In genomic region chr17:23993559-23994428, GRCm38 (mm10) we compare ENCODE assay signal across 9 mouse cellular contexts. TPM values are rescaled to one million over a fixed set of nuclear protein-coding genes. Genes with fewer than 3 reads are reported as not detected.
DNase-seq lines count a peak whose midpoint lies in the region; ATAC-seq and TF ChIP-seq lines count a peak whose summit lies in the region.
"Had no signal": no experiment of that assay in that cellular context is flagged by ENCODE, and none has a peak within 500 bp of the region (broad histone marks: within the 10 kb centered on the region; RNA-seq: fewer than 3 reads in every experiment).

No protein-coding gene starts in this region.

- WGBS in forebrain, embryonic 16.5 days, result 9% methylated on average over 31 of the region's 31 CpGs
- WGBS in lung, adult 2 months, result 14% methylated on average over 31 of the region's 31 CpGs

- 0 out of 2 replicates have a peak, but pooled peaks cover 3% of the 10 kb centered on the region for H3K9me3 ChIP-seq in E14TG2a.4 (ENCODE audit: low read length)
- H3K9me3 ChIP-seq in forebrain, embryonic 16.5 days (ENCODE audit: control insufficient read depth, low read length), result no peaks in the 10 kb centered on the region

- TF ChIP-seq POLR2A in lung, adult 2 months (IDR thresholded peaks at IDR 0.05; ENCODE audit: borderline replicate concordance, extremely low read depth, low read depth, low read length), result no peak

- ATAC-seq in forebrain, embryonic 16.5 days, result peak; percentile 84
- peak; percentile 37; the same call in 1 of the 2 replicates for ATAC-seq in neutrophil, adult 5-6 weeks (ENCODE audit: extremely low read depth, insufficient number of reproducible peaks, low FRiP score, poor library complexity, severe bottlenecking)

- H3K4me2 ChIP-seq in forebrain, embryonic 16.5 days (ENCODE audit: low read length), result peak overlapping the region; percentile 64

- DNase-seq in cerebellum, adult 11 months, result peak; percentile 78
- peak; percentile 82 to 89 for DNase-seq in heart, postnatal 36 days
- DNase-seq in layer of hippocampus, adult 2 months (ENCODE audit: low spot score in 2 of 2), result peak; percentile 91 to 96
- DNase-seq in lung, adult 2 months, result peak; percentile 88
- DNase-seq in testis, postnatal 14 days (ENCODE audit: low spot score), result peak; percentile 85

- H3K36me3 ChIP-seq in E14TG2a.4 (ENCODE audit: insufficient read depth, low read length), result no peaks in the 10 kb centered on the region
- H3K36me3 ChIP-seq in forebrain, embryonic 16.5 days (ENCODE audit: control insufficient read depth, insufficient read depth), result no peaks in the 10 kb centered on the region

- peak overlapping the region; percentile 66 for H3K9ac ChIP-seq in forebrain, embryonic 16.5 days (replicated peaks; ENCODE audit: low read depth, low read length)

- H3K27ac ChIP-seq in forebrain, embryonic 16.5 days (ENCODE audit: low read length), result no peak overlapping the region
- no peak overlapping the region for H3K27ac ChIP-seq in layer of hippocampus, adult 2 months

- peak overlapping the region; percentile 55 for H3K4me3 ChIP-seq in E14TG2a.4 (replicated peaks; ENCODE audit: low read length)
- H3K4me3 ChIP-seq in forebrain, embryonic 16.5 days (replicated peaks; ENCODE audit: low read length), result peak overlapping the region; percentile 37
- H3K4me3 ChIP-seq in layer of hippocampus, adult 2 months, result peak overlapping the region; percentile 36; the same call in 1 of the 2 replicates
- no peak overlapping the region for H3K4me3 ChIP-seq in lung, adult 2 months (replicated peaks; ENCODE audit: extremely low read depth, low read depth, low read length)

- peaks cover 22% of the 10 kb centered on the region for H3K27me3 ChIP-seq in E14TG2a.4 (ENCODE audit: insufficient read depth, low read length)
- no peaks in the 10 kb centered on the region for H3K27me3 ChIP-seq in forebrain, embryonic 16.5 days (replicated peaks; ENCODE audit: control insufficient read depth, insufficient read depth, low read length)

- peaks cover 48% of the 10 kb centered on the region for H3K4me1 ChIP-seq in E14TG2a.4 (replicated peaks; ENCODE audit: low read depth, low read length)
- peaks cover 6% of the 10 kb centered on the region for H3K4me1 ChIP-seq in forebrain, embryonic 16.5 days (replicated peaks; ENCODE audit: control insufficient read depth, insufficient read depth, low read length)
- H3K4me1 ChIP-seq in lung, adult 2 months (ENCODE audit: control insufficient read depth, insufficient read depth, low read length), result peaks cover 2% of the 10 kb centered on the region; the same call in 1 of the 2 replicates

- peak; percentile 51 for TF ChIP-seq CTCF in E14TG2a.4 (conservative IDR thresholded peaks at IDR 0.05; ENCODE audit: low read length)
- peak; percentile 78 for TF ChIP-seq CTCF in layer of hippocampus, adult 2 months (conservative IDR thresholded peaks at IDR 0.05)
- TF ChIP-seq CTCF in lung, adult 2 months (IDR thresholded peaks at IDR 0.05; ENCODE audit: insufficient read depth, low read length), result peak; percentile 55

- intact Hi-C loops in heart, postnatal 36 days (cut with DNase I), result loop anchor here (2.0 kb wide), 1 partner anchor 25 kb away; no protein-coding TSS in a partner anchor

RNA-seq across cellular contexts. Expression of gene Prss22, which starts 4.1 kb away (rescaled TPM):
- polyA plus RNA-seq in forebrain, embryonic 16.5 days (2015; fragmentation: Nextera tagmentation; extraction: Ambion mirVana), result not detected in 2 replicates
- not detected for total RNA-seq in heart, postnatal 36 days (2021)
- total RNA-seq in layer of hippocampus, adult 2 months (2021), result not detected
- 0.11 and 0.96 TPM in 2 replicates for polyA plus RNA-seq in lung, adult 2 months (2012; rRNA removed)
- total RNA-seq in neutrophil, adult 5-6 weeks (2017), result 3.2 and 3.7 TPM in 2 replicates

RNA-seq across cellular contexts. Expression of gene Prss30, which starts 13.4 kb away (rescaled TPM):
- 0.21 and 0.28 TPM in 2 replicates for polyA plus RNA-seq in forebrain, embryonic 16.5 days (2015; fragmentation: Nextera tagmentation; extraction: Ambion mirVana)
- not detected for total RNA-seq in heart, postnatal 36 days (2021)
- under 1 TPM in 1 of 2 experiments, not detected in 1; 0.32 TPM for total RNA-seq in layer of hippocampus, adult 2 months (2021)
- polyA plus RNA-seq in lung, adult 2 months (2012; rRNA removed), result 1.5 and 2.7 TPM in 2 replicates
- total RNA-seq in neutrophil, adult 5-6 weeks (2017), result not detected in 2 replicates

RNA-seq across cellular contexts. Expression of gene Sbpl, which starts 38.7 kb away (rescaled TPM):
- not detected in 2 replicates for polyA plus RNA-seq in forebrain, embryonic 16.5 days (2015; fragmentation: Nextera tagmentation; extraction: Ambion mirVana)
- not detected for total RNA-seq in heart, postnatal 36 days (2021)
- not detected for total RNA-seq in layer of hippocampus, adult 2 months (2021)
- polyA plus RNA-seq in lung, adult 2 months (2012; rRNA removed), result not detected in 2 replicates
- total RNA-seq in neutrophil, adult 5-6 weeks (2017), result not detected in 2 replicates
- polyA plus RNA-seq: gonadal fat pad, adult 2 months had no signal

RNA-seq across cellular contexts. Expression of gene Prss27, which starts 44.1 kb away (rescaled TPM):
- polyA plus RNA-seq in forebrain, embryonic 16.5 days (2015; fragmentation: Nextera tagmentation; extraction: Ambion mirVana), result 0.26 and 0.49 TPM in 2 replicates
- not detected for total RNA-seq in heart, postnatal 36 days (2021)
- total RNA-seq in layer of hippocampus, adult 2 months (2021), result not detected
- 0.24 and 12.9 TPM in 2 replicates for polyA plus RNA-seq in lung, adult 2 months (2012; rRNA removed)
- total RNA-seq in neutrophil, adult 5-6 weeks (2017), result 3.7 and 4.9 TPM in 2 replicates

RNA-seq across cellular contexts. Expression of gene Sbp, which starts 52.3 kb away (rescaled TPM):
- not detected in 2 replicates for polyA plus RNA-seq in forebrain, embryonic 16.5 days (2015; fragmentation: Nextera tagmentation; extraction: Ambion mirVana)
- not detected for total RNA-seq in heart, postnatal 36 days (2021)
- total RNA-seq in layer of hippocampus, adult 2 months (2021), result not detected
- not detected in 2 replicates for polyA plus RNA-seq in lung, adult 2 months (2012; rRNA removed)
- total RNA-seq in neutrophil, adult 5-6 weeks (2017), result not detected in 2 replicates
- polyA plus RNA-seq: gonadal fat pad, adult 2 months had no signal
